Mouse (Mus musculus) MEL (cell line): ENCODE results near the gene Zfp771. TPM values are rescaled to one million over a fixed set of nuclear protein-coding genes. Genes with fewer than 3 reads are reported as not detected.

Experiments
- DNase-seq: peaks from one replicate; pipeline ENCODE4 v3.0.0; 2011; ENCODE audit warnings: low read depth, low spot score
- H3K27ac ChIP-seq: 2 replicates; pipeline ENCODE4 v1.5.1; 2012; ENCODE audit warnings: low read depth, mild to moderate bottlenecking, control low read depth, low read length, moderate library complexity; ENCODE audit not compliant: control insufficient read depth
- H3K27me3 ChIP-seq, 2 experiments: fragments of 150-350 bp in 1 of 2; sonication (generic) in 1 of 2; 2 replicates each; pipeline ENCODE4 v1.6.1; 2012; ENCODE audit warnings: low read length in 2 of 2, mild to moderate bottlenecking in 2 of 2, improper control_type of control experiment in 1 of 2, moderate library complexity in 1 of 2; ENCODE audit not compliant: insufficient read depth in 2 of 2, control insufficient read depth in 1 of 2
- H3K36me3 ChIP-seq, 2 experiments: 2 replicates each; pipeline ENCODE4 v1.6.1; 2012 to 2014; ENCODE audit warnings: low read length in 2 of 2, improper control_type of control experiment in 1 of 2, inconsistent platforms in 1 of 2, mild to moderate bottlenecking in 1 of 2; ENCODE audit not compliant: insufficient read depth in 2 of 2, control insufficient read depth in 1 of 2
- H3K4me1 ChIP-seq, 2 experiments: fragments of 150-350 bp in 1 of 2; sonication (generic) in 1 of 2; 2 replicates each; pipeline ENCODE4 v1.6.1; 2012; ENCODE audit warnings: low read length in 2 of 2, improper control_type of control experiment in 1 of 2, mild to moderate bottlenecking in 1 of 2; ENCODE audit not compliant: insufficient read depth in 2 of 2, control insufficient read depth in 1 of 2
- H3K4me3 ChIP-seq, 2 experiments: fragments of 150-350 bp in 1 of 2; sonication (generic) in 1 of 2; 2 replicates each; pipeline ENCODE4 v1.5.1; 2012; ENCODE audit warnings: low read depth in 2 of 2, low read length in 2 of 2, mild to moderate bottlenecking in 2 of 2, moderate library complexity in 2 of 2, control low read depth in 1 of 2, improper control_type of control experiment in 1 of 2; ENCODE audit not compliant: control insufficient read depth in 1 of 2, insufficient read depth in 1 of 2
- H3K79me2 ChIP-seq: 2 replicates; pipeline ENCODE4 v1.6.1; 2012; ENCODE audit warnings: mild to moderate bottlenecking, low read length, moderate library complexity; ENCODE audit not compliant: control insufficient read depth, poor library complexity, insufficient read depth
- H3K9ac ChIP-seq: 2 replicates; pipeline ENCODE4 v1.6.1; 2012; ENCODE audit warnings: low read depth, mild to moderate bottlenecking, control low read depth, low read length, moderate library complexity; ENCODE audit not compliant: control insufficient read depth, poor library complexity, severe bottlenecking
- H3K9me3 ChIP-seq: fragments of 150-350 bp; sonication (generic); replicated peaks from 2 replicates; pipeline ENCODE4 v1.6.1; 2012; ENCODE audit warnings: mild to moderate bottlenecking, low read length, improper control_type of control experiment, moderate library complexity; ENCODE audit not compliant: insufficient read depth
- BHLHE40 ChIP-seq: IDR thresholded peaks from 2 replicates; pipeline ENCODE4 v1.6.1; 2012; ENCODE audit warnings: low read depth, mild to moderate bottlenecking, inconsistent platforms, low read length, improper control_type of control experiment, borderline replicate concordance
- CHD2 ChIP-seq: IDR thresholded peaks from 2 replicates; pipeline ENCODE4 v1.6.1; 2011; ENCODE audit warnings: low read length, improper control_type of control experiment
- CTCF ChIP-seq, 3 experiments: IDR thresholded peaks in 2 of 3; conservative IDR thresholded peaks in 1 of 3; 2 replicates each; pipeline ENCODE4 v1.5.1; 2011 to 2012; ENCODE audit warnings: low read length in 3 of 3, low read depth in 2 of 3, mild to moderate bottlenecking in 2 of 3, improper control_type of control experiment in 1 of 3, inconsistent platforms in 1 of 3, mixed read lengths in 1 of 3, moderate library complexity in 1 of 3; ENCODE audit not compliant: control insufficient read depth in 1 of 3, insufficient read depth in 1 of 3, poor library complexity in 1 of 3, severe bottlenecking in 1 of 3
- E2F4 ChIP-seq: IDR thresholded peaks from 2 replicates; pipeline ENCODE4 v1.6.1; 2011; ENCODE audit warnings: low read depth, low read length, improper control_type of control experiment, borderline replicate concordance
- EP300 ChIP-seq, 2 experiments: IDR thresholded peaks; 2 replicates each; pipeline ENCODE4 v1.6.1; 2011; ENCODE audit warnings: improper control_type of control experiment in 2 of 2, low read length in 2 of 2, low read depth in 1 of 2, mild to moderate bottlenecking in 1 of 2
- ETS1 ChIP-seq: IDR thresholded peaks from 2 replicates; pipeline ENCODE4 v1.6.1; 2012; ENCODE audit warnings: low read depth, mild to moderate bottlenecking, inconsistent platforms, low read length, improper control_type of control experiment, moderate library complexity
- GABPA ChIP-seq: IDR thresholded peaks from 2 replicates; pipeline ENCODE4 v1.6.1; 2012; ENCODE audit warnings: low read depth, mild to moderate bottlenecking, inconsistent platforms, low read length, improper control_type of control experiment, moderate library complexity
- GATA1 ChIP-seq: IDR thresholded peaks from 2 replicates; pipeline ENCODE4 v1.6.1; 2011; ENCODE audit warnings: low read depth, low read length, improper control_type of control experiment
- HCFC1 ChIP-seq: IDR thresholded peaks from 2 replicates; pipeline ENCODE4 v1.6.1; 2012; ENCODE audit warnings: low read depth, mild to moderate bottlenecking, inconsistent platforms, low read length, improper control_type of control experiment, moderate library complexity
- JUND ChIP-seq: IDR thresholded peaks from 2 replicates; pipeline ENCODE4 v1.6.1; 2011; ENCODE audit warnings: low read depth, mild to moderate bottlenecking, improper control_type of control experiment, low read length
- MAX ChIP-seq: IDR thresholded peaks from 2 replicates; pipeline ENCODE4 v1.6.1; 2011; ENCODE audit warnings: low read length, improper control_type of control experiment
- MAZ ChIP-seq: IDR thresholded peaks from 2 replicates; pipeline ENCODE4 v1.6.1; 2012; ENCODE audit warnings: low read depth, mild to moderate bottlenecking, inconsistent platforms, low read length, improper control_type of control experiment
- MXI1 ChIP-seq: IDR thresholded peaks from 2 replicates; pipeline ENCODE4 v1.6.1; 2011; ENCODE audit warnings: mild to moderate bottlenecking, low read depth, low read length, improper control_type of control experiment
- MYC ChIP-seq: IDR thresholded peaks from 2 replicates; pipeline ENCODE4 v1.6.1; 2011; ENCODE audit warnings: low read depth, mild to moderate bottlenecking, low read length, improper control_type of control experiment, moderate library complexity
- NELFE ChIP-seq: IDR thresholded peaks from 2 replicates; pipeline ENCODE4 v1.6.1; 2011; ENCODE audit warnings: low read depth, low read length, improper control_type of control experiment
- POLR2AphosphoS2 ChIP-seq: IDR thresholded peaks from 2 replicates; pipeline ENCODE4 v1.6.1; 2011; ENCODE audit warnings: low read length, improper control_type of control experiment
- RCOR1 ChIP-seq: IDR thresholded peaks from 2 replicates; pipeline ENCODE4 v1.6.1; 2012; ENCODE audit warnings: low read depth, mild to moderate bottlenecking, inconsistent platforms, low read length, improper control_type of control experiment
- SIN3A ChIP-seq: IDR thresholded peaks from 2 replicates; pipeline ENCODE4 v1.6.1; 2012; ENCODE audit warnings: low read length, improper control_type of control experiment, inconsistent platforms
- TAL1 ChIP-seq: IDR thresholded peaks from 2 replicates; pipeline ENCODE4 v1.6.1; 2012; ENCODE audit warnings: mild to moderate bottlenecking, inconsistent platforms, low read length, moderate library complexity, mixed read lengths
- TBP ChIP-seq: IDR thresholded peaks from 2 replicates; pipeline ENCODE4 v1.8.0; 2011; ENCODE audit warnings: low read depth, low read length, improper control_type of control experiment
- UBTF ChIP-seq: IDR thresholded peaks from 2 replicates; pipeline ENCODE4 v1.6.1; 2012; ENCODE audit warnings: low read depth, mild to moderate bottlenecking, inconsistent platforms, low read length, improper control_type of control experiment, moderate library complexity, borderline replicate concordance; ENCODE audit not compliant: insufficient read depth
- ZC3H11A ChIP-seq: IDR thresholded peaks from 2 replicates; pipeline ENCODE4 v1.6.1; 2012; ENCODE audit warnings: low read depth, mild to moderate bottlenecking, inconsistent platforms, low read length, improper control_type of control experiment
- ZKSCAN1 ChIP-seq: IDR thresholded peaks from 2 replicates; pipeline ENCODE4 v1.6.1; 2012; ENCODE audit warnings: low read depth, mild to moderate bottlenecking, inconsistent platforms, low read length, improper control_type of control experiment, moderate library complexity
- ZNF384 ChIP-seq: IDR thresholded peaks from 2 replicates; pipeline ENCODE4 v1.6.1; 2012; ENCODE audit warnings: low read depth, mild to moderate bottlenecking, inconsistent platforms, low read length, improper control_type of control experiment
- polyA plus RNA-seq, 2 experiments: library from polyadenylated mRNA; stranded (reverse) in 1 of 2; unstranded in 1 of 2; fragments of >175 nt in 1 of 2; fragments of >200 nt in 1 of 2; gene quantifications; 2 replicates each; pipeline versions ENCODE4 v1.2.1 to v1.2.4; 2012; ENCODE audit warnings: low replicate concordance in 2 of 2, low read depth in 1 of 2; ENCODE audit not compliant: insufficient read length in 2 of 2, insufficient read depth in 1 of 2, missing spikeins in 1 of 2
- total RNA-seq: library from RNA; depleted of rRNA; stranded (reverse); fragments of 300-350 nt; gene quantifications from 2 replicates; pipeline ENCODE4 v1.2.3, GENCODE M21; 2012

Zfp771 gene
- total and polyA plus RNA-seq, 3 experiments: 33.4 to 58.3 TPM; not detected in 1

DNA sequence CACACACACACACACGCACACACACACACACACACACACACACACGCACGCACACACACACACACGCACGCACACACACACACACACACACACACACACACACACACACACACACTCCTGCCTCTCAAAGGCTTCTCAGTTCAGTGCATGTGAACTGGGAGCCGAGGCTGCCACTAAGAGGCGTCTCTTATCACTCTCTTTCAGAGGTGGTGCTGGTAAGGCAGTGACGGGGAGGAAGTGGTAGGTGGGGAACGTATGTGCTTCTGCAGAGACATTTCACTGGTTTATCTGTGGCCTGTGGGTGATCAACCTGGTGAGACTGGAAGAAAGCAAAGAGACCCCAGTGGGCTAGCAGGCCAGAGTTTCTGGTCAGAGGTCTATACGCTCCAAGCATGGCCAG lies 41.1 kb downstream of the Zfp771 start (continued):
- TF ChIP-seq ETS1 (peak; percentile 61; the same call in 1 of the 2 replicates), ZKSCAN1 (no peak), GATA1 (peak; percentile 80), MXI1 (peak; percentile 50; the same call in 1 of the 2 replicates), UBTF (no peak), TBP (peak; percentile 79), EP300 (IDR thresholded peaks at IDR 0.05; ENCODE audit: low read depth in 1 of 2, low read length in 2 of 2) (peak; percentile 54 to 81; a peak in 3 of 4 replicates), ZNF384 (no peak), HCFC1 (peak; percentile 62), POLR2AphosphoS2 (no peak), NELFE (no peak), TAL1 (peak; percentile 83), CTCF (IDR thresholded peaks at IDR 0.05 in 2 of 3, conservative IDR thresholded peaks at IDR 0.05 in 1 of 3; ENCODE audit: control insufficient read depth in 1 of 3, insufficient read depth in 1 of 3, low read depth in 2 of 3, low read length in 3 of 3, poor library complexity in 1 of 3, severe bottlenecking in 1 of 3) (peak in 1 of 3 experiments; percentile 10; a peak in 1 of 6 replicates)

DNA sequence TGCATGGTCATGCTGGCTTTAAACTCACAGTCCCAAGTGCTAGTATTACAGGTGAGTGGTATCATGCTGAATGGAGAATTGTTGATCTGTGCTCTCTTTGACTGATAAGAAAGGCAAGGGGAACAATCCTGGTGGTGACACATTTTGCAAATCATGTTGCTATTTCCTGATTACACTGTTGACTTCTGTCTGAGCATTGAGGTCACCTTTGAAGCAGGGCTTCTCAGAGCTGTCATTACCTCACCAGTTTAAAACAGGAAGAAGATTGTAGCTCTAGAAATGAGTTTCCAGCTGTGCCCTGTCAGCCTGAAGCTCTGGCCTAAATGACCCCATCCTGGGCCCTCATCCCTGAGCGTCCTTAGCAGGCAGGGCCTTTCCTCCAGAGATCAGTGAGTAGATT lies 43.9 kb downstream of the Zfp771 start:
- Histone ChIP-seq H3K9ac (no peak overlapping the region), H3K36me3 (peaks cover 0 to 21% of the 10 kb centered on the region in 2 experiments; a peak in 2 of 4 replicates), H3K27me3 (no peaks in the 10 kb centered on the region)
- peak; percentile 75 for TF ChIP-seq RCOR1
- 0 out of 2 replicates have a peak, but pooled peaks have one; percentile 8 for TF ChIP-seq TAL1
- no peak for TF ChIP-seq MAZ
- peak; percentile 61; the same call in 1 of the 2 replicates for TF ChIP-seq MYC
- no peak for TF ChIP-seq UBTF
- 0 out of 2 replicates have a peak, but pooled peaks have one; percentile 33 for TF ChIP-seq MAX
- TF ChIP-seq EP300 (IDR thresholded peaks at IDR 0.05; ENCODE audit: low read depth in 1 of 2, low read length in 2 of 2): peak; percentile 11 to 52; a peak in 3 of 4 replicates
- 0 out of 2 replicates have a peak, but pooled peaks have one; percentile 46 for TF ChIP-seq SIN3A
- TF ChIP-seq E2F4: no peak
- TF ChIP-seq GABPA: no peak
- peak; percentile 96 for TF ChIP-seq ETS1
- no peak for TF ChIP-seq ZC3H11A
- TF ChIP-seq HCFC1: no peak
- TF ChIP-seq JUND: no peak
- no peak for TF ChIP-seq BHLHE40
- peak; percentile 69 for TF ChIP-seq GATA1
- TF ChIP-seq CHD2: no peak
- TF ChIP-seq ZKSCAN1: no peak
- TF ChIP-seq, all 39 proteins: peak for 8
- Histone ChIP-seq H3K4me3 (no peak overlapping the region), H3K79me2 (no peaks in the 10 kb centered on the region), H3K4me1 (peaks cover 5 to 32% of the 10 kb centered on the region in 2 experiments), H3K27ac (no peak overlapping the region), H3K9me3 (no peaks in the 10 kb centered on the region)
- DNase-seq: peak; percentile 81
